Mouse (Mus musculus): ENCODE measurements around the gene Fabp6.

The Fabp6 gene

DNA sequence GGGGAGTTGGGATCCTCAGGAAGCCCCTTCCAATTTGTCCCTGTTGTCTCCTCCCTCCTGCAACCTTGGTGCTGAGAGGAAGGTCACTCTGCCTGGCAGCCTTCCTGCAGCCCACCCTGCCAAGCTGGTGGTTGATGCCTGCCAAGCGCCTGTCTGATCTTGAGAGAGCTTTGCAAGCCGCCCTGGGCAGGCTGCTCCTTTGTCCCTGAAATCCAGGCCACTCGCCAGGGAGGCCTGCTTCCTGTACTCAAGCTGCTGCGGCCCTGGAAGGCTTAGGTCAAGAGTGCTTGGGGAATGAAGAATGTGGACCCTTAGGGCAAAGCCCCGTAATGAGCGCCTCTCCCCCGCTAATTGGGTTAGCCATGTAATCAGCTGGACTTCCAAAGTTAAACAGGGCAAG, 53.2 kb downstream of the Fabp6 start:
- no peak for DNase-seq (ENCODE audit: low spot score in 2 of 2)

DNA sequence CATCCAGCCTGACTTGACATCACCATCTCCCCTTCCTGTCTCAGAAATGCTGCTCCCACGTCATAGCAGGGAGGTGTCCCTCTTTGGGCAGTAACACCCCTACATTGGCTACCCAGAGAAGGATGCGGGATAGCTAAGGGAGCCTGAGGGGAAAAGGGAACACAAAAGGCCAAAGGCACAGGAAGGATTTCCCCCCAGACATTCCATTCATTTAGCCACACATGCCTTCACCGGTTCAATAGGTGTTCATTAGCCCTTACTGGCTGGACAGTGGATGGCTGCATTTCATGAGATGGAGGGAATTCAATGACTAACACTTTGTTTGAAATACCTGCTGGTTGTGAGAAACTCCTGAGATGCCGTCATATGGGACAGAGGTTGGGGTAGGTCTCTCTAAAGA, 54.7 kb downstream of the Fabp6 start:
- DNase-seq (ENCODE audit: low spot score in 2 of 2) = no peak
